Mouse (Mus musculus) intestine, embryonic 16.5 days (tissue): ENCODE results near the gene Olfr1491. TPM values are rescaled to one million over a fixed set of nuclear protein-coding genes. Genes with fewer than 3 reads are reported as not detected.

Experiments used
- ATAC-seq: fragments of 200-750 bp; cut with Nextera tagmentation; 2 replicates; pipeline ENCODE4 v1.8.0; 2017; ENCODE audit warnings: moderate TSS enrichment, moderate library complexity
- H3K27ac ChIP-seq: fragments of 300-500 bp; sonication (generic); 2 replicates; pipeline ENCODE4 v1.5.1; 2014; ENCODE audit warnings: mild to moderate bottlenecking, low read length
- H3K27me3 ChIP-seq: fragments of 300-500 bp; sonication (generic); replicated peaks from 2 replicates; pipeline ENCODE4 v1.6.1; 2014; ENCODE audit warnings: low read length, control low read depth, mixed read lengths; ENCODE audit not compliant: control insufficient read depth, insufficient read depth
- H3K36me3 ChIP-seq: fragments of 300-500 bp; sonication (generic); 2 replicates; pipeline ENCODE4 v1.6.1; 2014; ENCODE audit warnings: low read length, control low read depth; ENCODE audit not compliant: control insufficient read depth, insufficient read depth
- H3K4me1 ChIP-seq: fragments of 300-500 bp; sonication (generic); 2 replicates; pipeline ENCODE4 v1.6.1; 2014; ENCODE audit warnings: low read length, control low read depth, mixed read lengths; ENCODE audit not compliant: control insufficient read depth, insufficient read depth
- H3K4me2 ChIP-seq: fragments of 300-500 bp; sonication (generic); 2 replicates; pipeline ENCODE4 v1.6.1; 2014; ENCODE audit warnings: low read depth, low read length, control low read depth
- H3K4me3 ChIP-seq: fragments of 300-500 bp; sonication (generic); 2 replicates; pipeline ENCODE4 v1.5.1; 2014; ENCODE audit warnings: mild to moderate bottlenecking, low read length
- H3K9ac ChIP-seq: fragments of 300-500 bp; sonication (generic); 2 replicates; pipeline ENCODE4 v1.6.1; 2014; ENCODE audit warnings: low read depth, low read length
- H3K9me3 ChIP-seq: fragments of 300-500 bp; sonication (generic); 2 replicates; pipeline ENCODE4 v1.6.1; 2016; ENCODE audit warnings: low read length, control low read depth; ENCODE audit not compliant: control insufficient read depth
- WGBS: fragments of 180-500 bp; shearing (Covaris S2); extraction: QIAGEN DNeasy Blood & Tissue Kit; methylation state at CpG from one replicate; pipeline ENCODE4 v1.1.7; 2014; 5-methylcytosine and 5-hydroxymethylcytosine counted together
- polyA plus RNA-seq: library from polyadenylated mRNA; unstranded; fragments of >200 nt; fragmentation: Nextera tagmentation; extraction: Ambion mirVana; gene quantifications from 2 replicates; pipeline ENCODE4 v1.2.1, GENCODE M21; 2015

The Olfr1491 gene
- not detected in 2 replicates for polyA plus RNA-seq

GRCm38 (mm10) chr19:13696968-13697367, at the start of gene Olfr1491:
Olfr1491 (plus strand) TSS chr19:13697268.
- WGBS: 75% methylated on average over 3 of the region's 3 CpGs
- H3K27me3 ChIP-seq: no peaks in the 10 kb centered on the region
- ATAC-seq: no peak
- H3K36me3 ChIP-seq: no peaks in the 10 kb centered on the region
- no peaks in the 10 kb centered on the region for H3K9me3 ChIP-seq
- H3K4me1 ChIP-seq: no peaks in the 10 kb centered on the region
- H3K4me3 ChIP-seq: no peak within 1 kb of the TSS
- H3K4me2 ChIP-seq: no peak within 1 kb of the TSS
- H3K9ac ChIP-seq: no peak within 1 kb of the TSS
- H3K27ac ChIP-seq: no peak within 1 kb of the TSS

- Histone ChIP-seq H3K4me2 (no peak within 1 kb of the TSS), H3K9me3 (no peaks in the 10 kb centered on the region), H3K27ac (no peak within 1 kb of the TSS), H3K4me3 (no peak within 1 kb of the TSS), H3K36me3 (no peaks in the 10 kb centered on the region), H3K27me3 (no peaks in the 10 kb centered on the region), H3K9ac (no peak within 1 kb of the TSS), H3K4me1 (no peaks in the 10 kb centered on the region)
- 69% methylated on average over 1 of the region's 1 CpGs for WGBS
- ATAC-seq: no peak
Observed at GRCm38 (mm10) chr19:13650791-13651190, 46.3 kb upstream of the Olfr1491 start, which contains the start of gene Olfr1490. Olfr1490 (plus strand) TSS chr19:13651091.

- H3K27ac ChIP-seq: no peak within 1 kb of the TSS
Observed at GRCm38 (mm10) chr19:13722978-13723377, 25.9 kb downstream of the Olfr1491 start, which contains the start of gene Olfr1493-ps1. Olfr1493-ps1 (plus strand) TSS chr19:13723278.

GRCm38 (mm10) chr19:13739428-13739827, 42.4 kb downstream of the Olfr1491 start, which contains the start of gene Olfr1494:
Olfr1494 (plus strand) TSS chr19:13739728.
- no peak for ATAC-seq
- 84% methylated on average over 4 of the region's 4 CpGs for whole genome bisulfite sequencing

More at GRCm38 (mm10) chr19:13722978-13723377, 25.9 kb downstream of the Olfr1491 start, which contains the start of gene Olfr1493-ps1:
- 59% methylated on average over 2 of the region's 2 CpGs for WGBS
- Histone ChIP-seq H3K27me3 (no peaks in the 10 kb centered on the region), H3K4me1 (no peaks in the 10 kb centered on the region), H3K9ac (no peak within 1 kb of the TSS), H3K4me2 (no peak within 1 kb of the TSS), H3K9me3 (no peaks in the 10 kb centered on the region), H3K36me3 (no peaks in the 10 kb centered on the region), H3K4me3 (no peak within 1 kb of the TSS)
- no peak for ATAC-seq

GRCm38 (mm10) chr19:13749366-13749765, 52.3 kb downstream of the Olfr1491 start:
- ATAC-seq: no peak
- Histone ChIP-seq H3K27me3 (no peaks in the 10 kb centered on the region), H3K4me2 (no peak overlapping the region), H3K9me3 (no peaks in the 10 kb centered on the region), H3K4me1 (no peaks in the 10 kb centered on the region), H3K9ac (no peak overlapping the region), H3K36me3 (no peaks in the 10 kb centered on the region), H3K27ac (no peak overlapping the region), H3K4me3 (no peak overlapping the region)
- 86% methylated on average over 1 of the region's 1 CpGs for WGBS

More at GRCm38 (mm10) chr19:13739428-13739827, 42.4 kb downstream of the Olfr1491 start, which contains the start of gene Olfr1494:
- no peak within 1 kb of the TSS for H3K4me3 ChIP-seq
- H3K36me3 ChIP-seq: no peaks in the 10 kb centered on the region
- H3K9me3 ChIP-seq: no peaks in the 10 kb centered on the region
- H3K27me3 ChIP-seq: no peaks in the 10 kb centered on the region
- no peak within 1 kb of the TSS for H3K9ac ChIP-seq
- H3K4me1 ChIP-seq: no peaks in the 10 kb centered on the region
- H3K4me2 ChIP-seq: no peak within 1 kb of the TSS
- H3K27ac ChIP-seq: no peak within 1 kb of the TSS

Other genes starting within 250 kb of the Olfr1491 start
- gene Olfr1472, start 241.2 kb upstream of the Olfr1491 start, polyA plus RNA-seq: not detected in 2 replicates
- gene Olfr1474, start 227.7 kb upstream of the Olfr1491 start, polyA plus RNA-seq: not detected in 2 replicates
- gene Olfr1475, start 217.1 kb upstream of the Olfr1491 start, polyA plus RNA-seq: not detected in 2 replicates
- not detected in 2 replicates for gene Olfr1477, start 196.7 kb upstream of the Olfr1491 start, polyA plus RNA-seq
- gene Olfr1480, start 169.4 kb upstream of the Olfr1491 start, polyA plus RNA-seq: not detected in 2 replicates
- gene Olfr1484, start 113.8 kb upstream of the Olfr1491 start, polyA plus RNA-seq: not detected in 2 replicates
- gene Olfr1487, start 79.9 kb upstream of the Olfr1491 start, polyA plus RNA-seq: not detected in 2 replicates
- gene Olfr1489, start 65.6 kb upstream of the Olfr1491 start, polyA plus RNA-seq: not detected in 2 replicates
- gene Olfr1490, start 46.2 kb upstream of the Olfr1491 start, polyA plus RNA-seq: not detected in 2 replicates
- gene Olfr1493-ps1, start 26.0 kb downstream of the Olfr1491 start, polyA plus RNA-seq: not detected in 2 replicates
- not detected in 2 replicates for gene Olfr1494, start 42.5 kb downstream of the Olfr1491 start, polyA plus RNA-seq
- not detected in 2 replicates for gene Olfr1495, start 67.3 kb downstream of the Olfr1491 start, polyA plus RNA-seq
- gene Olfr1496, start 80.6 kb downstream of the Olfr1491 start, polyA plus RNA-seq: not detected in 2 replicates
- gene Olfr1497, start 100.9 kb downstream of the Olfr1491 start, polyA plus RNA-seq: not detected in 2 replicates
- not detected in 2 replicates for gene Olfr1499, start 122.2 kb downstream of the Olfr1491 start, polyA plus RNA-seq
- gene Olfr1500, start 133.2 kb downstream of the Olfr1491 start, polyA plus RNA-seq: not detected in 2 replicates
- gene Olfr1501, start 153.4 kb downstream of the Olfr1491 start, polyA plus RNA-seq: not detected in 2 replicates
- gene Olfr1502, start 164.5 kb downstream of the Olfr1491 start, polyA plus RNA-seq: not detected in 2 replicates
- gene Olfr1504, start 200.7 kb downstream of the Olfr1491 start, polyA plus RNA-seq: not detected in 2 replicates
- gene Olfr1505, start 216.3 kb downstream of the Olfr1491 start, polyA plus RNA-seq: not detected in 2 replicates